Mouse (Mus musculus): ENCODE results near the gene Olfr623.

Olfr623 gene

DNA sequence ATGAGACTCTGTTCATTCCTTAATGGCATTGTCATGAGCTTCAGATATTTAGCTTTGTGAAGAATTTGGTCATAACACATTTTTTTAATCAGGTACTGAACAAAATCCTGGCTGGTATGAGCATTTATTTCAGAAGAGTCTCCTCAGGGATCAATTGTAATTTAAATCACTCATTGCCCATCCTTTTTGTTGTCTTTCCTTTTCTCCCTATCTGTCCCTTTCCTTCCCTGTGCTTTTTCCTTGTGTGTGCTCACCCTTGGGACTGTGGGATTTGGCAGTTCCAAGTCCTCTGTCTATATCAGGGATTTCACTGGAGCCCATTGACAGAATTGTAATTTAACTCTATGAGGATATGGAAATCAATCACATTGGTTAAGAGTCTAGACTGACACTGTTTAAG, at the start of gene Olfr623:
TSS of gene Olfr623 (minus strand) at position 101 of the 400 bp plus-strand sequence.
- no peak for DNase-seq (ENCODE audit: low spot score in 2 of 2)

GRCm38 (mm10) chr7:103712024-103712423, 48.5 kb upstream of the Olfr623 start:
- peak in 1 of 2 experiments; percentile 2 for DNase-seq (ENCODE audit: low spot score in 2 of 2)

DNA sequence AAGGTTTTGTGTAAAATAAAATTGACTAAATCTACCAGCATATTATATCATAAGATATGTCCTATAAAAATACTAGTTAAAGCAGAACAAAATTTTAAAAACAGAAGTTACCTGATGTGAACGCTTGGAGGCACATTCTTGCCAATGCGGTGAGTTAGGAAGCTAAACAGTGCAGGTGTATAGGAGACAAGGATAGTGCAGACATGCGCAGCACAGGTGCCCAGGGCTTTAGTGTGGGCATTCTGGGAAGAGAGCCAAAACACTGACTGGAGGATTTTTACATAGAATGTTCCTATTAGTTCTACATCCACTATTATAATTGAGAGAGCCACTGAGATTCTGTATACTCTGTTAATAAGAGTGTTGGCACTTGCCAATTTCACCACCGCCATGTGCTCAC, 36.0 kb upstream of the Olfr623 start:
- DNase-seq (ENCODE audit: low spot score in 2 of 2): no peak

- DNase-seq (ENCODE audit: low spot score in 2 of 2): no peak
Observed at GRCm38 (mm10) chr7:103682420-103682819, 18.9 kb upstream of the Olfr623 start, which contains the start of gene Olfr625-ps1. Gene Olfr625-ps1, plus strand, starts transcription at chr7:103682720.

DNA sequence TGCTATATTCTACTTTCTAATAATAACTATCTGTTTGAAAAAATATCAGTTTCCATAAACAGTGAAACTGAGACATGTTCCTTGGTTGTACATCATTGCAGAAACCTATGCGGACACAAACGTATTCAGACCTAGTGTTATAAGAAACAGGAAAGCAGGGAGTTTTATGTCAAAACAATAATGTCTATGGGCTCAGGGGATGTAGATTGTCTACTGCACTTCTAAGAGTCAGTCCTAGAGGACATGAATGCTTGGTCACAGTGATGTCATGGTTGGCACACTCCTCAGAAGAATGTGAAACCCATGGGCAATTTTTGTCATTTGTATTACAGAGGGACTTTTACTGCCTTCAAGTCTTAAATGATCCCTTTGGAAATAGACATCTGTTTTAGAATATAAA, 7.6 kb upstream of the Olfr623 start, which contains the start of gene Olfr624:
TSS of gene Olfr624 (minus strand) at position 101 of the 400 bp plus-strand sequence.
- DNase-seq (ENCODE audit: low spot score in 2 of 2): no peak

GRCm38 (mm10) chr7:103644070-103644469, 19.4 kb downstream of the Olfr623 start:
- DNase-seq (ENCODE audit: low spot score in 2 of 2): no peak

DNA sequence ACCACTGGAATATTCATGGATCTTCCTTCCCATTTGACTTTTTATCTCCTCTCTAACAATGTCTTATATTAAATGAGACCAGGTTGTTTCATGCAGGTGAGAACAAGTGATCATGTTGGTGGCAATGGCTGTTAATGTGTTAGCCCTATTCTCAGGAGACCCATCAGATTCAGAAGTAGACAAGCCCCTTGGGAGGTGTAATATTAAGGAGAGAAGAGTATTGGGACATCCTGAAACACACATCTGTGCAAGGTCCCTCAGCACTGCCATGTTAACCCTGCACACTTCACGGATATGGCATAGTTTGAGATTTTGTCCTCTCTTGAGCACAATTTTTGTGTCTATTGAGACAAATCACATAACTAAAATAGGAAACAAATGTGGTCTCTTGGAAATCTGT, 20.9 kb downstream of the Olfr623 start, which contains the start of gene Olfr622:
TSS of gene Olfr622 (minus strand) at position 101 of the 400 bp plus-strand sequence.
- no peak for DNase-seq (ENCODE audit: low spot score in 2 of 2)

GRCm38 (mm10) chr7:103636795-103637194, 26.7 kb downstream of the Olfr623 start:
- DNase-seq (ENCODE audit: low spot score in 2 of 2): no peak

GRCm38 (mm10) chr7:103612434-103612833, 51.1 kb downstream of the Olfr623 start, which contains the start of gene Olfr620:
Gene Olfr620, minus strand, starts transcription at chr7:103612534.
- no peak for DNase-seq (ENCODE audit: low spot score in 2 of 2)

All from spleen, postnatal 36 days (tissue).